Mouse (Mus musculus): ENCODE measurements around the gene Egln2. TPM values are rescaled to one million over a fixed set of nuclear protein-coding genes. Genes with fewer than 3 reads are reported as not detected.

The Egln2 gene
- polyA plus RNA-seq, 1 experiment from 2014 or later, result 94.7 TPM

DNA sequence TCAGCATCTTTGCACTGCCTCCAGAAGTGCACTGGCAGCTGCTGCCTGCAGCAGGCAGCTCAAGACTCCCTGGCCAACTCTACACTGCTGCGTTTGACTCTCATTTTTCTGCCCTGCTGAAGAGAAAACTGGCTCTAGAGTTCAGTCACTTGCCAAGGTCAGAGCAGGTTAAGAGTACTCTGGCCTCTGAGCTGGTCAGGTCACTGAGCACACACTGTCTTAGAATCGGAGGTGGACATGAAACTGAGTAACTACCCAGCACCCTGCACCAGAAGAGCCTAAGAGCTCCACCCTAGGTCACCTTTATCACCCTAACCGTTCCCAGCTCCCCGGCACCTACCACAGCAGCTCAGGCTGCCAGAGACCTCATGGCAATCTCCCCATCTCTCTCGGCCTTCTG, 19.4 kb upstream of the Egln2 start:
- ATAC-seq (ENCODE audit: low FRiP score), result no peak
- Histone ChIP-seq H3K4me2 (no peak overlapping the region), H3K27me3 (replicated peaks) (no peaks in the 10 kb centered on the region), H3K9me3 (replicated peaks) (no peaks in the 10 kb centered on the region), H3K36me3 (peaks cover 73% of the 10 kb centered on the region), H3K4me3 (replicated peaks) (no peak overlapping the region), H3K9ac (replicated peaks) (no peak overlapping the region), H3K4me1 (no peaks in the 10 kb centered on the region), H3K27ac (replicated peaks) (no peak overlapping the region)
- WGBS, result 93% methylated on average over 5 of the region's 5 CpGs

DNA sequence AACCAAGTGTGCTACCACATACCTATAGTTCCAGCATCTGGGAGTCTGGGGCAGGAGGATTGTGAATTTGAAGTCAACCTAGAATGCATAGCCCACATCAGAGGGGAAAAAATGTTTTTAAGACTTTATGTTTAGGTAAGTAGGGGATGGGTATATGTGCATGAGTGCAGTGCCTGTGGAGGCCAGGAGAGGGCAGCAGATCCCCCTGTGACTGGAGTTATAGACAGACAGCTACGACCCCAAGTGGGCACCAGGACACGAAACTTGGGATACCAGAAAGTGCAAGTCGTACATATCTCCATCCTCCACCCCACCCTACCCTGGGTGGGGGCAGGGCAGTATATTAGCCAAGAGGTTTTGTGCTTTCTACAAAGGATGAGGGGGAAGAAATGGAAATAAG, 18.4 kb upstream of the Egln2 start:
- WGBS, result 72% methylated on average over 3 of the region's 3 CpGs
- Histone ChIP-seq H3K4me3 (replicated peaks) (no peak overlapping the region), H3K27ac (replicated peaks) (no peak overlapping the region), H3K9ac (replicated peaks) (no peak overlapping the region), H3K9me3 (replicated peaks) (no peaks in the 10 kb centered on the region), H3K4me2 (no peak overlapping the region), H3K36me3 (peaks cover 63% of the 10 kb centered on the region), H3K4me1 (0 out of 2 replicates have a peak, but pooled peaks cover 2% of the 10 kb centered on the region), H3K27me3 (replicated peaks) (no peaks in the 10 kb centered on the region)
- no peak for ATAC-seq (ENCODE audit: low FRiP score)

DNA sequence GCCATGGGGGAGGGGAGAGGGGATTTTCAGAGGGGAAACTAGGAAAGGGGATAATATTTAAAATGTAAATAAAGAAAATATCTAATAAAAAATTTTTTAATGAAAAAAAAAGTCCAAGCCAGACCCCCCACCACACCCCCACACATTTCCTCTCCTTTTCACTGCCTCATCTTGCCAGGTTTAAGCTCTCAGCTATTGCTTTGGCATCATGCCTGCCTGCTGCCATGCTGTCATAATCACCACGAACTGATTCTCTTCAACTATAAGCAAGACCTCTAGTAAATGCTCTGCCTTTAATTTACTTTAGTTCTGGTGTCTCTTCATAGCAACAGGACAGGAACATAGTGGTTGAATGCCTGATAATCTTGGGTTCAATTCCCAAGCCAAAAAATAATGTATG, 15.9 kb upstream of the Egln2 start:
- H3K4me3 ChIP-seq (replicated peaks), result no peak overlapping the region
- H3K9me3 ChIP-seq (replicated peaks), result no peaks in the 10 kb centered on the region
- H3K4me2 ChIP-seq, result no peak overlapping the region
- H3K27ac ChIP-seq (replicated peaks), result no peak overlapping the region
- no peaks in the 10 kb centered on the region for H3K27me3 ChIP-seq (replicated peaks)
- H3K4me1 ChIP-seq, result peaks cover 19% of the 10 kb centered on the region
- peaks cover 40% of the 10 kb centered on the region for H3K36me3 ChIP-seq
- no peak for ATAC-seq (ENCODE audit: low FRiP score)
- no peak overlapping the region for H3K9ac ChIP-seq (replicated peaks)
- whole genome bisulfite sequencing, result 93% methylated on average over 1 of the region's 1 CpGs

DNA sequence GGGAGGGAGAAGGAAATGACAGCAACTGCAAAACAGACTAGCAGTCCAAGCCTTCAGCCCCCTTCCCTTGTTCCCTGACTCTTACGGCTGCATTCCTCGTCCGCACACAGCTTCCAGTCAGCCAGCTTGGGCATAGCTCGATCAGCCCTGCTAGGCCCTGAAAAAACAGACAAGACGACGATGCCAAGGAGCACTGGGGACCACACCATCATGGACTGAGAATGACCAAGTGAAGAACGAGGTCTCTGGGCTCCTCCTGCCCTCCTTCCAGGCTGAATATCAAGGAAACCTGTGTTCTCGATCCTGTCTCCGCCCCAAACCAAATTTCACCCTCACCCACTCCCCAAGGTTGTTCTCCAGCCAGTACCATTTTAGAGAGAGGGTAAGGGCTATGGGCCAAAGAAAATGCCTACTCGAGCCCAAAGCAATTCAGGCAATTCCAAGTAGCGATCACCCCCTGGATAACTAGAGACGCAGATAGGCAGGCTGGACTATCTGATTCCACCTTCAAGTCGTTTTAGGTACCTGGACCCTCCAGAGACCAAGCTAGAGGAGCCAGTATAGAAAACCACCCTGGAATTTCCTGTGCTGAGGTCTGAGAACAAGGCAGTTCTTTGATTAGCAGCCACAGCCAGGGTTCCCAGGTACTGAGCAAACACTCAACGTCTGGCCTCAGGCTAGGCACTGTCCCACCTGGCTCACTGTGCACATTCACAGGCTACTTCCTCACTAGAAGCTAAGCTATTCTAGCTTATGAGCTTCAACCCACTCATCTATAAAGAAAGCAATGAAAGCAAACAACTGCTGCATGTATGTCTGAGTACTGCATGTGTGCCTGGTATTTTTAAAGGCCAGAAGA, 14.5 kb upstream of the Egln2 start, which contains the start of the genes Gm21983 and Mia:
TSS of gene Gm21983 (minus strand) at position 250 of the 859 bp plus-strand sequence.
TSS of gene Mia (minus strand) at position 321 of the 859 bp plus-strand sequence.
- ATAC-seq (ENCODE audit: low FRiP score), result no peak
- Histone ChIP-seq H3K4me1 (peaks cover 21% of the 10 kb centered on the region), H3K4me2 (peak within 1 kb of the TSS; percentile 60), H3K4me3 (replicated peaks) (peak within 1 kb of the TSS; percentile 77), H3K9me3 (replicated peaks) (no peaks in the 10 kb centered on the region), H3K9ac (replicated peaks) (no peak within 1 kb of the TSS), H3K27ac (replicated peaks) (peak within 1 kb of the TSS; percentile 95), H3K27me3 (replicated peaks) (no peaks in the 10 kb centered on the region), H3K36me3 (peaks cover 26% of the 10 kb centered on the region)
- WGBS, result 62% methylated on average over 14 of the region's 14 CpGs

DNA sequence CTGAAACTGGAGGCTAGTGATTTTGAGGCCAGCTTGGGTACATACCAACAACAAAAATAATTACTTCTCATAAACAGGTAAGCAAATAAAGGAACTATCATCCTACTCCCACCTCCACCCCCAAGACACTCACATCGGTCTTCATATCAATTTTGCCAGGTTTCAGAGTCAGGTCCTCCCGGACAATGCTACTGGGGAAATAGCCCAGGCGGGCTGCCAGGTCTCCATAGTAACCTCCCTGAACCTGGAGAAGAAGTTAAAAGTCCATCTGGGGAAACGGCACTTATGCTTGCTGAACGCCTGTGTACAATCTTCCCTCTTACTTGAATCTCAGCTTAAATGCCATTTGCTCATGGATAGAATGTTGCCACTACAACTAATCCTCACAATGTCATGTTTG, 13.4 kb upstream of the Egln2 start:
- no peak for ATAC-seq (ENCODE audit: low FRiP score)
- no peaks in the 10 kb centered on the region for H3K27me3 ChIP-seq (replicated peaks)
- H3K36me3 ChIP-seq, result peaks cover 23% of the 10 kb centered on the region
- no peaks in the 10 kb centered on the region for H3K9me3 ChIP-seq (replicated peaks)
- H3K4me1 ChIP-seq, result peaks cover 21% of the 10 kb centered on the region
- H3K9ac ChIP-seq (replicated peaks), result no peak overlapping the region
- H3K27ac ChIP-seq (replicated peaks), result peak overlapping the region; percentile 95
- peak overlapping the region; percentile 77 for H3K4me3 ChIP-seq (replicated peaks)
- peak overlapping the region; percentile 60 for H3K4me2 ChIP-seq
- 36% methylated on average over 5 of the region's 5 CpGs for WGBS

DNA sequence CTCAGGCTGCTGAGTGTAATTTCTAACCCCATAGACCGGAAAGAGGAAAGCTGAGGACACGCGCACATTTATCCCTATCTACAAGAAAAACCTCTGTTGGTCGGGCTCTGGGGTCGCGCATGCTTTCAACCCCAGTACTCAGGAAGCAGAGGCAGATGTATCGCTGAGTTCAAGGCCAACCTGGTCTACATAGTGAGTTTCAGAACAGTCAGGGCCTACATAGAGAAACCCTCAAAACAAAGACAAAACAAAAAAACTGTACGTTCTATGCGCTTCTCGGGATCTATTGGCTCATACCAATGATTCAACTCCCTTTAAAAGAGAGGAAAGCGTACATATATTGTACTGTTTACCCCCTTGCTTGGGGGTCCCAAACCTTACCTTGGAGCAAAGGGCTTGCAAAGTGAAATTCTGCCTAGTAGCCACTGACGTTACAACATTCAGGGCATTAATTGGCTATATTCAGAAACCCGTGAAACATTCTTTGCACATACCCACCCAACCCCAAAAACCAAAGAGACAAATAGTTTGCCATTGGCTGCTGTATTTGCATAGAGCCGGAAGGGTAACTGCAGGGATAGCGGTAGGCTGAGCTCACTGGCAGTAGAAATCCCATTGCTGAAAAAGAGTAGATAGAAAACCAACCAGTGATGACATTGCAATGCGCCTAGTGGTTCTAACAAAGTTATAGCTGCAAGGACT, 12.8 kb upstream of the Egln2 start:
- Histone ChIP-seq H3K9me3 (replicated peaks) (no peaks in the 10 kb centered on the region), H3K4me3 (replicated peaks) (peak overlapping the region; percentile 77), H3K4me1 (peaks cover 21% of the 10 kb centered on the region), H3K9ac (replicated peaks) (0 out of 2 replicates have a peak overlapping the region, but pooled peaks have one; percentile 33), H3K27me3 (replicated peaks) (no peaks in the 10 kb centered on the region), H3K36me3 (peaks cover 24% of the 10 kb centered on the region), H3K27ac (replicated peaks) (peak overlapping the region; percentile 95), H3K4me2 (peak overlapping the region; percentile 60)
- no peak for ATAC-seq (ENCODE audit: low FRiP score)
- WGBS, result 48% methylated on average over 16 of the region's 16 CpGs

DNA sequence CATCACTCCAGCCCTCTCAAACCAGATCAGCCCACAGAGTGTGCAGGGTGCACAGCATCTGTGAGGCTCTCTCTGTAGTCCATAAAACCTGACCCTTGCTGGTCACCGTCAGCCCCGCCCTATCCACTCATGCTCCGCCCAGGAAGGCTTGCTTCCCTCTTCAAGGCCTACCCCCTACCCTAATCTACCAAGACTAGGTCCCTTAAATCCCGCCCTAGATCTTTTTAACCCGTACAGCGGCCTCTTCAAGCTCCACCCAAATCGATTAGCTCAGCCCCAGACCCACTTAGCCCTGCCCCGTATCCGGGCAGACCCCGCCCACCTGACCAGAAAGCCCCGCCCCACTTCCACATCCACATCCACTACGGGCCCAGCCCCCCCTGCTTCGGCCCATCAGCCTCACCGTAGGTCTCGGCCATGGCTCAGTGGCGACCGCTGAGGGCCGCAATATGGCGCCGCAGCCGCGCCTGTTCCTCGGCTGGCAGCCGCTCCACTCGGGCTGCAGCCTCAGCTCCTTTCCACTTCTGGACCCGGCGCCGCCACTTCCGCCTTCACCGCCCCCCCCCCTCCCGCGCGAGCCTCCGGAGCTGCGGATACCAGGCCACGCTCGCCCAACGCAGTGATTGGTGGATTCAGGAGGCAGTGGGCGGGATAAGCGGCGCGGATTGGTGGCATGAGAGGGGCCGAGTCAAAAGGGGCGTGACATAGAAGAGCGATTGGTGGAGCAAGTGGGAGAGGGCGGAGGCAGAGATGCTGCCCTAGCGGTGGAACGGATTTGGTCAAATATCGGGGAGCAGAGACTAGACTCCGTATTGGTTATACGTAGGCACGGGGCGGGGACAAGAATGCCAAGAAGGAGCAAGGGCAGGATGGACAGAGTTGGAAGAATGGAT, 12.0 kb upstream of the Egln2 start, which contains the start of gene Rab4b:
TSS of gene Rab4b (minus strand) at position 573 of the 893 bp plus-strand sequence.
- Histone ChIP-seq H3K4me2 (peak within 1 kb of the TSS; percentile 60), H3K4me1 (peaks cover 21% of the 10 kb centered on the region), H3K9me3 (replicated peaks) (no peaks in the 10 kb centered on the region), H3K27me3 (replicated peaks) (no peaks in the 10 kb centered on the region), H3K9ac (replicated peaks) (peak within 1 kb of the TSS; percentile 66), H3K27ac (replicated peaks) (peak within 1 kb of the TSS; percentile 95), H3K4me3 (replicated peaks) (peak within 1 kb of the TSS; percentile 77), H3K36me3 (peaks cover 26% of the 10 kb centered on the region)
- ATAC-seq (ENCODE audit: low FRiP score), result peak; percentile 97
- under 1% methylated on average over 53 of the region's 53 CpGs for WGBS

DNA sequence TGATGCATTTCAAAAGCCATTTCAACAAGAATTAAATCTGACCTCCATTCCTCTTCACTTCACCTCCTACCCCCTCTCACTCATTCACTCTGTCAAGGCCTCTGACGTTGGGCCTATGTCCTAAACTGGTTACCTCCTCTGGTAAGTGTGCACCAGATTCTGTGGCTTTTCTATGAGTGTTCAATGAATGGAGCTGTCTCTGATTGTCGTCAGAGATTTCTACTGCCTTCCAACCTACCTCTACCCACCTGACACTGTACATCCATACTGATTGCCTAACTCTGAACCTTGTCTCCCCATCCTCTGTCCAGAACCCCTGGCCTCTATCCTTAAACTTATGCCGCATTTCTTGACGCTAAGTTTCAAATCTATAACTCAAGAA, 11.3 kb upstream of the Egln2 start:
- H3K27me3 ChIP-seq (replicated peaks), result no peaks in the 10 kb centered on the region
- peak overlapping the region; percentile 77 for H3K4me3 ChIP-seq (replicated peaks)
- peak overlapping the region; percentile 58 for H3K4me2 ChIP-seq
- peak; percentile 11 for ATAC-seq (ENCODE audit: low FRiP score)
- H3K36me3 ChIP-seq, result peaks cover 26% of the 10 kb centered on the region
- H3K27ac ChIP-seq (replicated peaks), result peak overlapping the region; percentile 95
- peaks cover 21% of the 10 kb centered on the region for H3K4me1 ChIP-seq
- H3K9me3 ChIP-seq (replicated peaks), result no peaks in the 10 kb centered on the region
- peak overlapping the region; percentile 66 for H3K9ac ChIP-seq (replicated peaks)
- 24% methylated on average over 4 of the region's 4 CpGs for WGBS

DNA sequence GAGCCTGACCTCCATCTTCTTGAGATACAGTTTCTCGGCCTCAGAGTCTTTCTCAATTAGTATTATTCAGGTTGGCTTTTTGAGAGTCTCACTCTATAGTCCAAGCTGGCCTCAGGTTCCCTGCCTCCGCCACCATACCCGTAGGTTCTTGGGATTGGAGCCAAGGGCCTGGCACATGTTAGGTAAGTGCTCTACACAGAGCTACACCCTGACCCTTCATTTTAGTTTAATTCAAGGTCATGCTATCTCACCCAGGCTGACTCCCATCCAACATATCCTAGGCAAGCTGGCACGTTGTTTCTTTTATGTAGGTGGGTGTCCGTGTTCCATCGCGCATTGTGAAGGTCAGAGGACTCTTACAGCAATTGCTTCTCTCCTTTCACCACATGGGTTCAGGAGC, 8.3 kb upstream of the Egln2 start:
- Histone ChIP-seq H3K27me3 (replicated peaks) (no peaks in the 10 kb centered on the region), H3K9me3 (replicated peaks) (no peaks in the 10 kb centered on the region), H3K4me1 (peaks cover 18% of the 10 kb centered on the region), H3K36me3 (peaks cover 52% of the 10 kb centered on the region), H3K4me2 (no peak overlapping the region), H3K4me3 (replicated peaks) (no peak overlapping the region), H3K27ac (replicated peaks) (no peak overlapping the region), H3K9ac (replicated peaks) (no peak overlapping the region)
- WGBS, result 95% methylated on average over 7 of the region's 7 CpGs
- no peak for ATAC-seq (ENCODE audit: low FRiP score)

DNA sequence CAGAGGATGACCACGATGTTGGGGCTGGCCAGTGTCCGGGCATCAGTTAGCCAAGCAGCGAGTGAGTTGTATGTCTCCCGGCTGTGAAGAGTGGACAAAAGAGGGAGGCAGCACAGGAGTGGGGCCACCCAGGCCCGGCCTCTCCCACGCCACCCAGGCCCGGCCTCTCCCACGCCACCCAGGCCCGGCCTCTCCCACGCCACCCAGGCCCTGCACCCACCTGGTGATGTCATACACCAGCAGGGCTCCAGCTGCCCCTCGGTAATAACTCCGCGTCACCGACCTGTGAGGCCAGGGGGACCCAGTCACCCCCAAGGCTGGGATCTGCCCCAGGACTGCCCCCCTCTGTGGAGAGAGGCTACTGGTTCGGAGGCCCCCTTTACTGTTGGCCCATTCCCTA, 7.9 kb upstream of the Egln2 start:
- Histone ChIP-seq H3K4me2 (no peak overlapping the region), H3K4me1 (peaks cover 14% of the 10 kb centered on the region), H3K27me3 (replicated peaks) (no peaks in the 10 kb centered on the region), H3K9ac (replicated peaks) (no peak overlapping the region), H3K27ac (replicated peaks) (no peak overlapping the region), H3K4me3 (replicated peaks) (no peak overlapping the region), H3K9me3 (replicated peaks) (no peaks in the 10 kb centered on the region), H3K36me3 (peaks cover 52% of the 10 kb centered on the region)
- 97% methylated on average over 15 of the region's 15 CpGs for WGBS
- no peak for ATAC-seq (ENCODE audit: low FRiP score)

DNA sequence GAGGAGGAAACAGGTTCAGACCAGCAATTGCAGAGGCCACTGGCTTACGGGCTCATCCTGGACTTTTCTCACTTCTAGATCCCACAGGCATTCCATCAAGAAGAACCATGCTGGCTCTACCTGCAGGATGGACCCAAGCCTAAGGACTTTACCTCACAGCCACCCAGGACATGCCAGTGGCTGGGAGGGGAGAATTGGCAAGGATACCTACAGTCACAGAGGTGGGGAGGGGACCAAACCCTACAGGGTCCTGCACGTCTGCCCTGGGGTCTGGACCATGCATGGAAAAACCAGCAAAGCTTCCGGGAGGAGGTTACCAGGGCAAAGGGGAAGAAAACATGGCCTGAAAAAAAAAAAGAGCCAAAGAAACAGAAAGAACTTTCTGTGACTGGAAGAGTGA, 4.4 kb upstream of the Egln2 start:
- Histone ChIP-seq H3K4me1 (peaks cover 9% of the 10 kb centered on the region), H3K9me3 (replicated peaks) (no peaks in the 10 kb centered on the region), H3K9ac (replicated peaks) (no peak overlapping the region), H3K36me3 (peaks cover 51% of the 10 kb centered on the region), H3K27me3 (replicated peaks) (no peaks in the 10 kb centered on the region), H3K4me2 (no peak overlapping the region), H3K27ac (replicated peaks) (no peak overlapping the region), H3K4me3 (replicated peaks) (no peak overlapping the region)
- no peak for ATAC-seq (ENCODE audit: low FRiP score)
- 92% methylated on average over 3 of the region's 3 CpGs for WGBS
